Mouse (Mus musculus) olfactory bulb, adult 2 months (tissue): ENCODE measurements around the gene AC109138.7.

Experiments used
- CTCF ChIP-seq: fragments of 200-500 bp; IDR thresholded peaks from 2 replicates; pipeline ENCODE4 v1.5.1; 2012; ENCODE audit warnings: low read depth, mild to moderate bottlenecking, low read length, moderate library complexity; ENCODE audit not compliant: insufficient read depth
- POLR2A ChIP-seq: fragments of 200-500 bp; IDR thresholded peaks from 2 replicates; pipeline ENCODE4 v1.6.1; 2012; ENCODE audit warnings: mild to moderate bottlenecking, low read depth, low read length, moderate library complexity; ENCODE audit not compliant: insufficient read depth

GRCm38 (mm10) chr19:4214771-4215450 lies 754 bp downstream of the AC109138.7 start:
- TF ChIP-seq CTCF = no peak
- no peak for TF ChIP-seq POLR2A
